Mouse (Mus musculus) embryonic facial prominence, embryonic 11.5 days (tissue): Measurements from ENCODE around the gene Tmem178b. TPM values are rescaled to one million over a fixed set of nuclear protein-coding genes. Genes with fewer than 3 reads are reported as not detected.

ENCODE experiments used
- ATAC-seq: fragments of 200-750 bp; cut with Nextera tagmentation; replicated peaks from 2 replicates; pipeline ENCODE4 v1.8.0; 2017; ENCODE audit warnings: low read depth; ENCODE audit not compliant: insufficient number of reproducible peaks, low FRiP score, low TSS enrichment
- DNase-seq: peaks from one replicate; pipeline ENCODE4 v3.0.0-alpha.2; 2015; ENCODE audit warnings: low spot score
- H3K27ac ChIP-seq: fragments of 300-500 bp; sonication (generic); replicated peaks from 2 replicates; pipeline ENCODE4 v1.5.1; 2014; ENCODE audit warnings: mild to moderate bottlenecking, low read depth, low read length, control low read depth
- H3K27me3 ChIP-seq: fragments of 300-500 bp; sonication (generic); 2 replicates; pipeline ENCODE4 v1.6.1; 2014; ENCODE audit warnings: mild to moderate bottlenecking, low read length, moderate library complexity, mixed read lengths; ENCODE audit not compliant: control insufficient read depth, insufficient read depth
- H3K36me3 ChIP-seq: fragments of 300-500 bp; sonication (generic); replicated peaks from 2 replicates; pipeline ENCODE4 v1.6.1; 2014; ENCODE audit warnings: low read depth, mild to moderate bottlenecking, low read length, moderate library complexity, mixed read lengths; ENCODE audit not compliant: control insufficient read depth, insufficient read depth
- H3K4me1 ChIP-seq: fragments of 300-500 bp; sonication (generic); 2 replicates; pipeline ENCODE4 v1.6.1; 2014; ENCODE audit warnings: low read length, mixed read lengths; ENCODE audit not compliant: control insufficient read depth, insufficient read depth
- H3K4me2 ChIP-seq: fragments of 300-500 bp; sonication (generic); 2 replicates; pipeline ENCODE4 v1.6.1; 2014; ENCODE audit warnings: low read depth, mild to moderate bottlenecking, control low read depth, low read length, moderate library complexity
- H3K4me3 ChIP-seq: fragments of 300-500 bp; sonication (generic); 2 replicates; pipeline ENCODE4 v1.5.1; 2014; ENCODE audit warnings: low read depth, low read length, control low read depth
- H3K9ac ChIP-seq: fragments of 300-500 bp; sonication (generic); replicated peaks from 2 replicates; pipeline ENCODE4 v1.6.1; 2014; ENCODE audit warnings: mild to moderate bottlenecking, control low read depth, low read length
- H3K9me3 ChIP-seq: fragments of 300-500 bp; sonication (generic); replicated peaks from 2 replicates; pipeline ENCODE4 v1.6.1; 2016; ENCODE audit warnings: mild to moderate bottlenecking, low read length, inconsistent platforms, mixed read lengths; ENCODE audit not compliant: control insufficient read depth
- WGBS: fragments of 180-500 bp; shearing (Covaris S2); extraction: QIAGEN DNeasy Blood & Tissue Kit; methylation state at CpG from one replicate; pipeline ENCODE4 v1.1.7; 2014; 5-methylcytosine and 5-hydroxymethylcytosine counted together
- polyA plus RNA-seq: library from polyadenylated mRNA; unstranded; fragments of >200 nt; fragmentation: Nextera tagmentation; extraction: Ambion mirVana; gene quantifications from 2 replicates; pipeline ENCODE4 v1.2.1, GENCODE M21; 2014

Tmem178b gene
- polyA plus RNA-seq, 1 experiment from 2014 or later, result 1.7 TPM

GRCm38 (mm10) chr6:39871381-39872305 lies 1.4 kb upstream of the Tmem178b start:
- peaks cover 3% of the 10 kb centered on the region for H3K4me1 ChIP-seq
- H3K36me3 ChIP-seq, result no peaks in the 10 kb centered on the region
- H3K4me2 ChIP-seq, result peak overlapping the region; percentile 97
- no peak overlapping the region for H3K27ac ChIP-seq
- ATAC-seq (peak; percentile 78), DNase-seq (peak; percentile 70)
- under 1% methylated on average over 70 of the region's 71 CpGs for WGBS
- H3K9me3 ChIP-seq, result no peaks in the 10 kb centered on the region
- H3K9ac ChIP-seq, result peak overlapping the region; percentile 35
- peaks cover 35% of the 10 kb centered on the region for H3K27me3 ChIP-seq
- peak overlapping the region; percentile 54 for H3K4me3 ChIP-seq

DNA sequence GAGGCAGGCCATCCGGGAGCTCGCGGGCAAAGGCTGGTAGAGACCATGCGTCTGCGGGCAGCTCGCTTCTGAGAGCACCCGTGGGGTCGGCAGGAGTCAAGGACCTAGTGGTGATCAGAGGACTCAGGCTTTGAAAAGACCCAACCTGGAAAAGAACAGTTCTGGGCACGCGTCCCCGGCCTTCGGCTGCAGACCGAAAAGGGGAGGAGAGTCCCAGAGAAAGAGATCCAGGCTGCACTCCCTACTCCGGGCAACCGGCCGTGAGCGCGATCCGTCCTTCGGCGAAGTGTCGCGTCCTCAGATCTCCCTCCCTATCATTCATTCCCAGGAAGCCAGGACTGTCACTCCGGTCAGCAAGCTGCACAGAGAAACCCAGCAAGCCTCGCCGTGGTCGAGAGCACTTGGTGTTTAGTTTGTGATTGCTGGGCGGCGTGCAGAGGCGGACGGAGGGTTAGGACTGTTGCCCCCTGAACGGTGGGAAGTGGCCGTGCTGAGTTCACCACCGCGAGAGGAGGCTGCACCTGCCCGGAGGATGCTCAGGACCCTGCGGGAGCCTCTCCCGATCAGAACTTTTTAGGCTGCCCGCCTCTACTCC lies 668 bp upstream of the Tmem178b start:
- H3K27ac ChIP-seq, result no peak overlapping the region
- peak overlapping the region; percentile 97 for H3K4me2 ChIP-seq
- peak; percentile 49 for ATAC-seq
- H3K36me3 ChIP-seq, result no peaks in the 10 kb centered on the region
- DNase-seq, result peak; percentile 30
- H3K9me3 ChIP-seq, result no peaks in the 10 kb centered on the region
- H3K4me3 ChIP-seq, result peak overlapping the region; percentile 54
- peaks cover 3% of the 10 kb centered on the region for H3K4me1 ChIP-seq
- WGBS, result 0% methylated on average over 39 of the region's 39 CpGs
- H3K27me3 ChIP-seq, result peaks cover 35% of the 10 kb centered on the region
- H3K9ac ChIP-seq, result peak overlapping the region; percentile 35

DNA sequence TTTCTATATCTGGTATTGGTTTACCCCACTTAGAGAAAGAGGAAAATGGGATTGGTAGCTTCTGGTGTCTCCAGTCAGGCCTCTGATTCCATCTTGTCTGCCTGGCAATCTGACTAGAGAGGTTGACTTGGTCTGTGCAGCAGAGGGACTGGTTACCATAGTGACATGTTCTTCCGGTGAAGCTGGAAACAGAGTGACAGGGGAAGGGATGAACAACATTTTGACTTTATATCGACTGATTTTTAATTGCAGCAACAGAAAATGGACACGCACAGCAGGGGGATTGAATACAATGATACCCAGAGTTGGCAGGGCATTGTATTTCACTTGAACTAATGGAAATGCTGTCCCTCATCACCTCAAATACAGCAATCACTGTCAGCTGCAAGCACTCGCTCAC lies 2.1 kb downstream of the Tmem178b start:
- 58% methylated on average over 4 of the region's 4 CpGs for WGBS
- Histone ChIP-seq H3K36me3 (no peaks in the 10 kb centered on the region), H3K9me3 (no peaks in the 10 kb centered on the region), H3K9ac (no peak overlapping the region), H3K4me3 (no peak overlapping the region), H3K4me1 (peaks cover 3% of the 10 kb centered on the region), H3K4me2 (no peak overlapping the region), H3K27me3 (peaks cover 31% of the 10 kb centered on the region), H3K27ac (no peak overlapping the region)
- no peak for ATAC-seq
- DNase-seq, result no peak

DNA sequence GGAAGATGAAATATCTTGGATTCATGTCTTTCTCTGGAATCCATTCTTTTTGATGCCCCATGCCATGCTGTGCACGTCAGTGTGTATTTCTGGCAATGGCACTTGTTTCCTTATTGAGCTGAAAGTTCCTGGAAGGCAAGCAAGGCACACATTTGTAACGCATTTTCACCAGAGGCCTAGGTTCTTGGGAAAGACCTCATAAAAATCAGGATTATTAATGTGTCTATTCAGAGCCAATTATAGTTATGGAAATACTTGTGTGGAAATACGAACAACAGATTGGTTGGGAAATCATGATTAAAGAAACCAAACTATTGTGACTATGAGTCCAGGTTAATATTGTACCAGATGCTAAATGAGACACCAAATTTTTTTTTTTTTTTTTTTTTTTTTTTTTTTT lies 3.4 kb downstream of the Tmem178b start:
- WGBS, result 77% methylated on average over 3 of the region's 3 CpGs
- Histone ChIP-seq H3K4me2 (no peak overlapping the region), H3K4me1 (no peaks in the 10 kb centered on the region), H3K27me3 (peaks cover 26% of the 10 kb centered on the region), H3K36me3 (no peaks in the 10 kb centered on the region), H3K4me3 (no peak overlapping the region), H3K9me3 (no peaks in the 10 kb centered on the region), H3K9ac (no peak overlapping the region), H3K27ac (no peak overlapping the region)
- DNase-seq (no peak), ATAC-seq (no peak)

- WGBS, result 72% methylated on average over 3 of the region's 3 CpGs
- Histone ChIP-seq H3K27me3 (no peaks in the 10 kb centered on the region), H3K9ac (no peak overlapping the region), H3K27ac (no peak overlapping the region), H3K36me3 (no peaks in the 10 kb centered on the region), H3K4me2 (no peak overlapping the region), H3K4me3 (no peak overlapping the region), H3K9me3 (no peaks in the 10 kb centered on the region), H3K4me1 (no peaks in the 10 kb centered on the region)
- ATAC-seq, result no peak
- no peak for DNase-seq
These were observed 17.7 kb downstream of the Tmem178b start for GRCm38 (mm10) chr6:39890811-39891210.

GRCm38 (mm10) chr6:39896500-39896899 lies 23.4 kb downstream of the Tmem178b start:
- Histone ChIP-seq H3K27ac (no peak overlapping the region), H3K4me2 (no peak overlapping the region), H3K36me3 (no peaks in the 10 kb centered on the region), H3K9ac (no peak overlapping the region), H3K4me3 (no peak overlapping the region), H3K9me3 (no peaks in the 10 kb centered on the region), H3K4me1 (no peaks in the 10 kb centered on the region), H3K27me3 (no peaks in the 10 kb centered on the region)
- 76% methylated on average over 3 of the region's 3 CpGs for WGBS
- ATAC-seq (no peak), DNase-seq (no peak)

GRCm38 (mm10) chr6:39899231-39899630 lies 26.2 kb downstream of the Tmem178b start:
- no peaks in the 10 kb centered on the region for H3K36me3 ChIP-seq
- no peak overlapping the region for H3K4me2 ChIP-seq
- no peaks in the 10 kb centered on the region for H3K27me3 ChIP-seq
- H3K9ac ChIP-seq, result no peak overlapping the region
- ATAC-seq (no peak), DNase-seq (peak; percentile 79)
- 51% methylated on average over 4 of the region's 4 CpGs for WGBS
- H3K4me3 ChIP-seq, result no peak overlapping the region
- H3K9me3 ChIP-seq, result no peaks in the 10 kb centered on the region
- H3K4me1 ChIP-seq, result no peaks in the 10 kb centered on the region
- no peak overlapping the region for H3K27ac ChIP-seq

DNA sequence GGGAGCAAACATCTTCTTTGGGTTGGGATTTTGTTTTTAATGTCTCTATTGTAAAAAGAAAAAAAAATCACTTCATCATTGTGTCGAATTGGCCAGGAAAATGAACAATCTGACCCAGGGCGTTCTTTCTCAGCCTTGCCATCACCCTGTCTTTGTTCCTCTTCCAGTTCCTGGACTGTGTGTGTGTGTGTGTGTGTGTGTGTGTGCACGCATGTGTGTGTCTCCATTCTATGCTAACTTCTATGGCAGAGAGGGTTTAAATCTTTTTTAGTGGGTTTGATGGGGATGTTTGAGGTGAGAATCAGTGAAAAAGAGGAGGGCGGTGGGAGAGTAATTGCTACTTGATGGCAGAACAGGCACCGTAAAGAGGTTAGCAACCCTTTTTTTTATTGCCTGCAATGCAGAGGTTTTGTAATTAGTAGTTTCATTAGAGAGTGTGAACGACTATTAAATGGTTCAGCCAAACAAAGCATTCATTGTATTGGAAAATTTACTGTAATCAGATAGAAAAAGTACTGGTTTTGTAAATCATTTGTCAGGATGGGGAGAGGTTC lies 30.2 kb downstream of the Tmem178b start:
- ATAC-seq (no peak), DNase-seq (no peak)
- no peaks in the 10 kb centered on the region for H3K27me3 ChIP-seq
- no peaks in the 10 kb centered on the region for H3K36me3 ChIP-seq
- no peak overlapping the region for H3K27ac ChIP-seq
- H3K4me2 ChIP-seq, result no peak overlapping the region
- H3K4me1 ChIP-seq, result no peaks in the 10 kb centered on the region
- H3K9me3 ChIP-seq, result no peaks in the 10 kb centered on the region
- no peak overlapping the region for H3K4me3 ChIP-seq
- WGBS, result 75% methylated on average over 6 of the region's 6 CpGs
- no peak overlapping the region for H3K9ac ChIP-seq
